Mouse (Mus musculus) neural tube, embryonic 14.5 days (tissue): ENCODE results near the gene Lrba. TPM values are rescaled to one million over a fixed set of nuclear protein-coding genes. Genes with fewer than 3 reads are reported as not detected.

Experiments
- ATAC-seq: fragments of 200-750 bp; cut with Nextera tagmentation; 2 replicates; pipeline ENCODE4 v1.8.0; 2017; ENCODE audit warnings: low read depth, mild to moderate bottlenecking, moderate TSS enrichment, moderate library complexity
- H3K27ac ChIP-seq: fragments of 300-500 bp; sonication (generic); 2 replicates; pipeline ENCODE4 v1.5.1; 2014; ENCODE audit warnings: low read depth, mild to moderate bottlenecking, control low read depth, low read length, moderate library complexity, mixed read lengths
- H3K27me3 ChIP-seq: fragments of 300-500 bp; sonication (generic); 2 replicates; pipeline ENCODE4 v1.6.1; 2014; ENCODE audit warnings: low read length; ENCODE audit not compliant: control insufficient read depth, insufficient read depth
- H3K36me3 ChIP-seq: fragments of 300-500 bp; sonication (generic); 2 replicates; pipeline ENCODE4 v1.6.1; 2014; ENCODE audit warnings: low read length, mixed read lengths; ENCODE audit not compliant: control insufficient read depth, insufficient read depth
- H3K4me1 ChIP-seq: fragments of 300-500 bp; sonication (generic); 2 replicates; pipeline ENCODE4 v1.6.1; 2014; ENCODE audit warnings: low read length; ENCODE audit not compliant: control insufficient read depth, insufficient read depth
- H3K4me2 ChIP-seq: fragments of 300-500 bp; sonication (generic); 2 replicates; pipeline ENCODE4 v1.6.1; 2014; ENCODE audit warnings: mild to moderate bottlenecking, low read depth, low read length, control low read depth
- H3K4me3 ChIP-seq: fragments of 300-500 bp; sonication (generic); 2 replicates; pipeline ENCODE4 v1.5.1; 2014; ENCODE audit warnings: low read depth, low read length, control low read depth, mixed read lengths
- H3K9ac ChIP-seq: fragments of 300-500 bp; sonication (generic); replicated peaks from 2 replicates; pipeline ENCODE4 v1.6.1; 2014; ENCODE audit warnings: low read depth, mild to moderate bottlenecking, control low read depth, low read length, mixed read lengths
- H3K9me3 ChIP-seq: fragments of 300-500 bp; sonication (generic); 2 replicates; pipeline ENCODE4 v1.6.1; 2016; ENCODE audit warnings: low read length; ENCODE audit not compliant: control insufficient read depth
- WGBS: fragments of 180-500 bp; shearing (Covaris S2); extraction: QIAGEN DNeasy Blood & Tissue Kit; methylation state at CpG from one replicate; pipeline ENCODE4 v1.1.7; 2014; 5-methylcytosine and 5-hydroxymethylcytosine counted together
- polyA plus RNA-seq: library from polyadenylated mRNA; unstranded; fragments of >200 nt; fragmentation: Nextera tagmentation; extraction: Ambion mirVana; gene quantifications from 2 replicates; pipeline ENCODE4 v1.2.1, GENCODE M21; 2014

Lrba gene
- polyA plus RNA-seq, 1 experiment from 2014 or later, result 13.6 TPM

DNA sequence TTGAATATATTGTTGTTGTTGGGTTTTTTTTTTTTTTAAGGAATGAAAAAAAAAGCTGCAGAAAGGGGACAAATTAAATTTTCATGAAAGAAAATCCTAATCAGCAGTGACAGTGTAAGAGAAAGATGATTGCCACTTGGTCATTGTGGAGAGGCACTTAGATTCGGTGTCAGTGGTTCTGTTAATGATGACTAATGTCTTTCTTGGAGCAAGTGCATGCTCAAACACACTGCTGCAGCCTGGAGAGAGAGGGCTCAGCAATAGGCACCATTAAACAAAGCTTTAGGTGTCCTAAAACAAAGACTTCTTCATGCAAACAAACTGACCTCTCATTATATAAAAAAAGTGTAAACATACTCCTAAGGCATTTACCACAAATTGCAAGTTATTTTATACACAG, 334.5 kb downstream of the Lrba start:
- no peak overlapping the region for H3K27ac ChIP-seq

DNA sequence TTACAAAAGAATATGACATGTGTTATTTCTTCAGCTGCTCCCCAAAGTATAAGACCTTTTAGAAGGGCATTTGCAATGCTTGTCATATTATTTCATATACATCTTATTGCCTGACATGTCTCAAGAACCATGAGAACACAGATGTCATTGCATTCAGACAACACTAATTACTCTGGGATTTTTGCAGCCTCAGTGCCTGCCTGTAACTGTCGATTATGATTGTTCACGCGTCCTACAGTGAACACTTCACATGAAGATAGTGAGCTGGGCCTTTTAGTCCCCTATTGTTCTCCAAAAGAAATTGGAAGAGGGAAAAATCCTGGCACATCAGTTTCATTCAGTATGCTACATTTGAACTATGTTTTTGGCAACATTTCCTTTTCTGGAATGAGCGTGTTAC, 335.2 kb downstream of the Lrba start:
- Histone ChIP-seq H3K4me1 (peaks cover 7% of the 10 kb centered on the region), H3K27me3 (no peaks in the 10 kb centered on the region), H3K4me2 (no peak overlapping the region), H3K9me3 (no peaks in the 10 kb centered on the region), H3K9ac (no peak overlapping the region), H3K27ac (peak overlapping the region; percentile 24; the same call in 1 of the 2 replicates), H3K4me3 (no peak overlapping the region), H3K36me3 (no peaks in the 10 kb centered on the region)
- WGBS, result 44% methylated on average over 4 of the region's 4 CpGs
- ATAC-seq, result no peak

More for the DNA sequence above, 334.5 kb downstream of the Lrba start:
- Histone ChIP-seq H3K9me3 (no peaks in the 10 kb centered on the region), H3K36me3 (no peaks in the 10 kb centered on the region), H3K27me3 (no peaks in the 10 kb centered on the region), H3K4me3 (no peak overlapping the region), H3K4me2 (no peak overlapping the region), H3K9ac (no peak overlapping the region), H3K4me1 (peaks cover 7% of the 10 kb centered on the region)
- ATAC-seq, result no peak
- WGBS, result 5% methylated on average over 1 of the region's 1 CpGs

DNA sequence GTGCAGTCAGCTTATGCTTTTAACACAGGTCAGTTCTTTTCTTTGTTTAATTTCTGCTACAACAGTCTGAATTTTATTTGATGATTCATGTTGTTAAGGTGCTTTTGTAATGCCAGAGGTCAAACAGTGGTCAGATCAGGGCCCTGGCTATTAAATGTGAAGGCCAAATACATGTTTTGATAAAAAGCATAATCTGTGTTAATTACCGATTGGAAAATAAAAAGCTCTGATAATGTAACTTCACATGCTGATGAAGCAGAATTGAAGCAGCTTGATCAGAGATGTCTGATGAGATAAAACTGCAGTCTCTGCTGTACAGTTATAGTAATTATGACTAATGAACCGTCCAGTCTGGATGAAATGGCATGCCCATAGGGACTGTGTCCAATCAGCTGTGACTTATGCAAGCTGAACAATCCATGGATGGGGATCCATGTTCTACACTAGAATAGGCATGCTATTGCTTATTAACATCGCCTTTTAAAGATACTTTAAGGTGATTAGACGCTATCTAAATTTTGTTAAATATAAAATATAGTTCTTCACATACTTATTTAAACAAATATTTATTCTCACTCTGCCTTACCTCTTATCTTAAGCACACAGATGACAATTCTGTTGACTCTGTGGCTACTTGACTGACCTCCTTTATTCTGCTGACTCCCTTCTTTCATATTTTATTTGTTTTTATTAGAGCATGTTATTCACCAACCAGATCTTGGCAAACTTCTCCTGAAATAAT, 336.0 kb downstream of the Lrba start:
- Histone ChIP-seq H3K4me1 (peaks cover 7% of the 10 kb centered on the region), H3K36me3 (no peaks in the 10 kb centered on the region), H3K4me2 (no peak overlapping the region), H3K4me3 (no peak overlapping the region), H3K9ac (no peak overlapping the region), H3K9me3 (no peaks in the 10 kb centered on the region), H3K27ac (peak overlapping the region; percentile 28; the same call in 1 of the 2 replicates), H3K27me3 (no peaks in the 10 kb centered on the region)
- peak; percentile 84; the same call in 1 of the 2 replicates for ATAC-seq
- WGBS, result 53% methylated on average over 4 of the region's 4 CpGs

DNA sequence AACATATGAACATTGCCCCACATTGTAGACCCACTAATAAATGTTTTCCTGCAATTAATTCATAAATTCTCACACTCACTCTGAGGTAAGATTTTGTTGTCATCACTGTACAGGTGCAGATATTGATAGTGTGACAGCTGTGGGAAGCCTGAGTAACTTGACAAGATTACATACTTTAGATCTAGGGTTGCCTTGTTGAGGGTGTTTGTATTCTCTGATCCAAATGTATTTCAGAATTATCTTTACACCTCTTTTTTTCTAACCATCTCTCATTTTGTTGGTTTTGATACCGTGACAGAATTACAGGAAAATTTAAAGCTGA, 336.5 kb downstream of the Lrba start:
- Histone ChIP-seq H3K36me3 (no peaks in the 10 kb centered on the region), H3K9me3 (no peaks in the 10 kb centered on the region), H3K4me2 (no peak overlapping the region), H3K4me1 (peaks cover 7% of the 10 kb centered on the region), H3K9ac (no peak overlapping the region), H3K27ac (no peak overlapping the region), H3K4me3 (no peak overlapping the region), H3K27me3 (no peaks in the 10 kb centered on the region)
- no peak for ATAC-seq
- 90% methylated on average over 1 of the region's 1 CpGs for WGBS

DNA sequence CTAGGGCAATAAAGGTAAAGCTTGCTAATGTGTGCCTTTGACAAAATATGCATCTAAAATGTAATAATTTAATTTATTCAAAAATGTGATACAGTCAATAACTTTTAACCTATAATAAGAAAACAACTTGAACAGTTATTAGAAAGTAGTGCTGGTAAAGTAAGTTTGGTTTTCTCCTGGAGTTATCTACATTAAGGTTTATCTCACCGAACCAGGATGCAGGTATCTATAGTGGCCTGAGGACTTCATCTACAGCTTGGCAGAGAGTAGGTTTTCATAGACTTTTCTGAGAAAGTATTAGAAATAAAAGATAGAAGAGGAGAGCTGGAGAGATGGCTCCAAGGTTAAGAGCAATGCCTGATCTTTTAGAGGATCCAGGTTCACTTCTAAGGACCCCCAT, 336.9 kb downstream of the Lrba start:
- Histone ChIP-seq H3K27ac (no peak overlapping the region), H3K4me1 (peaks cover 7% of the 10 kb centered on the region), H3K4me2 (no peak overlapping the region), H3K27me3 (no peaks in the 10 kb centered on the region), H3K9ac (no peak overlapping the region), H3K36me3 (no peaks in the 10 kb centered on the region), H3K4me3 (no peak overlapping the region), H3K9me3 (no peaks in the 10 kb centered on the region)
- WGBS, result 100% methylated on average over 1 of the region's 1 CpGs
- no peak for ATAC-seq

DNA sequence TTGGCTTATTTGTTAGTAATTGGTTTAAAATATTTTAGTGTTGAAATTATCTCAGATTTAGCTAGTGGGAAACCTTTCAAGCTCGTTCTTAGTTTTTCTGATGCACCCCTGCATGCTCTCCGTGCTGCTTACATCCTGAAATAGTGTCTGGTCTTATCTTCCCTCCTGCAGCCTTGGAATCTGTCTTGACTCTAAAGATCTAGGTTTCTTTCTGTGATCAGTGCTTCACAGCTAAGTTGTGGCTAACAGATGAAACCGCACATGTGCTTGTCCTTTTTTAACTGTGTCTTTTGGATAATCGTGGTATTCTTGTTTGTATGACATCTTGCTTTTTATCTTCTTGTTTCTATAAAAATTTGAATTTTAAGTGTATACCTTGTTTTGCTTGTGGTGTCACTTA, 342.8 kb downstream of the Lrba start:
- Histone ChIP-seq H3K9me3 (no peaks in the 10 kb centered on the region), H3K4me1 (no peaks in the 10 kb centered on the region), H3K27ac (no peak overlapping the region), H3K36me3 (no peaks in the 10 kb centered on the region), H3K27me3 (no peaks in the 10 kb centered on the region), H3K9ac (no peak overlapping the region), H3K4me3 (no peak overlapping the region), H3K4me2 (no peak overlapping the region)
- ATAC-seq, result no peak
- WGBS, result 79% methylated on average over 4 of the region's 4 CpGs

DNA sequence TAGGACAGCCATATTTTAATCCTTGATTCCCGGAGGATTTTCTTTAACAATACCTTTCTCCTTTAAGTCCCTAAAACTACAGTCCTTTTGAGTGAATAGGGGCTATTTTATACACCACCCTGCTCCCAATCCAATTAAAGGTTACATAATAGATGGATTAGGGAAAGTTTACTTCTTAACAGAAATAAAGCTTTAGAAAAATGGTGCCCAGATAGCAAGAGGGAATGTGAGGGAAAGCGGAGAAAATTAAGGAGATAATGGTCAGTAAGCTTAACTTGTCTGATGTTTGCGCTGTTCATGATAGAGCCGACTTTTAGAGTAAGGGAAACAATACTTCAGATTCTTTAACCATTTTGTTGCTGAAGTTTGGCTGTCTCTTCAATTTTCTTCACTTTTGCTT, 347.0 kb downstream of the Lrba start:
- ATAC-seq, result no peak
- H3K9me3 ChIP-seq, result no peaks in the 10 kb centered on the region
- H3K4me1 ChIP-seq, result no peaks in the 10 kb centered on the region
- H3K9ac ChIP-seq, result no peak overlapping the region
- WGBS, result 49% methylated on average over 4 of the region's 4 CpGs
- no peak overlapping the region for H3K27ac ChIP-seq
- no peaks in the 10 kb centered on the region for H3K36me3 ChIP-seq
- no peaks in the 10 kb centered on the region for H3K27me3 ChIP-seq
- H3K4me3 ChIP-seq, result no peak overlapping the region
- H3K4me2 ChIP-seq, result no peak overlapping the region

DNA sequence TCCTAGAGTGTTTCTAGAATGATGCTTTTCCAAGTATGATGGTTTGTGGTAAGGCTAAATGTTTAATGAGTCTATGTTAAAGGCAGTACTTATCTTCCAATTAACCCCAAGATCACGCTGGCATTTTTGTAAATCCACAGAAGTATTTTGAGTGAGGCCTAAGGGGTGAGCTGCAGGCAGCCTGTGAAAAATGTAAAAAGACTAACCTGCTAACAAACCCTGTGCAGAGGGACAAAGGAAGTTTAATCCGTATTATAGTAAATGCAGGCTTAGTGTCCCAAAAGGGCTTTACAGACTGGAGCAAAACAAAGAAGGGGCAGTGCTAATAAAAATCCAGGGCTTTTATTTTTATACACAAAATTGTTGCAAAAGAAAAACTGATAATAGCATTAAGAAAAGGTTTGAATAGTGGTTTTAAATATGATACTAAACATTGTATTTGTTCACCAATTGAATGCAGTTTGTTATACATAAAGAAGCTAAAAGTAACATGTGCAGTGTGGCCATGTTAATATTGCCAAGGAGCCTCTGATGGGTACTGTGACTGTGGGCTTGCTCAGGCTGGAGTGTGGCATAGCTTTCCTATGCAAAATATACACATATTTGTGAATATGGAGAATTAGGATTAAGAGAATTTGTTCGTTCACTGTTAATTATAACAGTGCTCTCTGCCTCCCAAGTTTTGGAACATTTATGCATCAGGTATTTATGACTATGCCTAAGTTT, 348.2 kb downstream of the Lrba start:
- H3K9ac ChIP-seq, result no peak overlapping the region
- H3K9me3 ChIP-seq, result no peaks in the 10 kb centered on the region
- no peaks in the 10 kb centered on the region for H3K4me1 ChIP-seq
- 47% methylated on average over 3 of the region's 3 CpGs for WGBS
- no peak overlapping the region for H3K4me3 ChIP-seq
- ATAC-seq, result no peak
- no peak overlapping the region for H3K4me2 ChIP-seq
- no peak overlapping the region for H3K27ac ChIP-seq
- no peaks in the 10 kb centered on the region for H3K27me3 ChIP-seq
- no peaks in the 10 kb centered on the region for H3K36me3 ChIP-seq

DNA sequence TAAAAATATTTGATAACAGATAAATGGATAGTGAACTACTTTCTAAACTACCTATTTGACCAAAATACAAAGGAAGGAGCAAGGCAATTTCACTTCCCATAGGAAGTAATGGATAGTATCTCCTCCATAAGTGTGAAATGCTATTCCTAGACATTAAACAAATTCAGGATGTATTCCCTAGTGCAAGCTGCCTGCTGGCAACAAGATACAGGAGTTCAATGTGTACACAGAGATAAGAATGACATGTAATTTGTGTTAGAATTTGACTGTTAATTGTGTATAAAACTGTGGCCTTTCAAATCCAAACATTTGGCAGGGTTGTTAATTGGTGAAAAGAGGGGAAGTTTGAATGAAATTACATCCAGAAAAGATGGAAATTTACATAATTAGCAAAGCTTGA, 350.8 kb downstream of the Lrba start:
- Histone ChIP-seq H3K36me3 (no peaks in the 10 kb centered on the region), H3K27ac (no peak overlapping the region), H3K4me1 (no peaks in the 10 kb centered on the region), H3K9me3 (no peaks in the 10 kb centered on the region), H3K4me2 (no peak overlapping the region), H3K9ac (no peak overlapping the region), H3K4me3 (no peak overlapping the region), H3K27me3 (no peaks in the 10 kb centered on the region)
- no peak for ATAC-seq
